Mouse (Mus musculus) bone marrow macrophage, adult 2 months (primary cell): ENCODE results near the gene Rin2.

Experiments
- CTCF ChIP-seq: IDR thresholded peaks from 2 replicates; pipeline ENCODE4 v1.5.1; 2012; ENCODE audit warnings: low read depth, mild to moderate bottlenecking, low read length, moderate library complexity
- POLR2A ChIP-seq: IDR thresholded peaks from 2 replicates; pipeline ENCODE4 v1.6.1; 2012; ENCODE audit warnings: mild to moderate bottlenecking, low read depth, low read length, borderline replicate concordance

- TF ChIP-seq POLR2A (no peak), CTCF (no peak)
Observed at GRCm38 (mm10) chr2:145808667-145809066, 133.7 kb downstream of the Rin2 start.
